Mouse (Mus musculus) liver, embryonic 15.5 days (tissue): ENCODE results near the gene Evl. TPM values are rescaled to one million over a fixed set of nuclear protein-coding genes. Genes with fewer than 3 reads are reported as not detected.

Experiments used
- ATAC-seq: fragments of 200-750 bp; cut with Nextera tagmentation; 2 replicates; pipeline ENCODE4 v1.8.0; 2017; ENCODE audit warnings: moderate number of reproducible peaks, mild to moderate bottlenecking, moderate library complexity; ENCODE audit not compliant: insufficient read depth
- H3K27ac ChIP-seq: fragments of 300-500 bp; sonication (generic); replicated peaks from 2 replicates; pipeline ENCODE4 v1.5.1; 2015; ENCODE audit warnings: mild to moderate bottlenecking, inconsistent platforms
- H3K27me3 ChIP-seq: fragments of 300-500 bp; sonication (generic); 2 replicates; pipeline ENCODE4 v1.6.1; 2015; ENCODE audit warnings: mild to moderate bottlenecking, inconsistent platforms
- H3K36me3 ChIP-seq: fragments of 300-500 bp; sonication (generic); replicated peaks from 2 replicates; pipeline ENCODE4 v1.6.1; 2015; ENCODE audit warnings: moderate library complexity, mild to moderate bottlenecking, inconsistent platforms
- H3K4me1 ChIP-seq: fragments of 300-500 bp; sonication (generic); replicated peaks from 2 replicates; pipeline ENCODE4 v1.6.1; 2015; ENCODE audit warnings: inconsistent platforms
- H3K4me2 ChIP-seq: fragments of 300-500 bp; sonication (generic); 2 replicates; pipeline ENCODE4 v1.6.1; 2015; ENCODE audit warnings: moderate library complexity, mild to moderate bottlenecking, inconsistent platforms
- H3K4me3 ChIP-seq: fragments of 300-500 bp; sonication (generic); replicated peaks from 2 replicates; pipeline ENCODE4 v1.5.1; 2015; ENCODE audit warnings: mild to moderate bottlenecking, inconsistent platforms
- H3K9ac ChIP-seq: fragments of 300-500 bp; sonication (generic); 2 replicates; pipeline ENCODE4 v1.6.1; 2015; ENCODE audit warnings: moderate library complexity, mild to moderate bottlenecking, inconsistent platforms
- H3K9me3 ChIP-seq: fragments of 300-500 bp; sonication (generic); replicated peaks from 2 replicates; pipeline ENCODE4 v1.6.1; 2016; ENCODE audit warnings: inconsistent platforms
- WGBS: fragments of 180-500 bp; shearing (Covaris S2); methylation state at CpG from one replicate; pipeline ENCODE4 v1.1.7; 2015; ENCODE audit warnings: mixed read lengths; ENCODE audit not compliant: insufficient replicate concordance; 5-methylcytosine and 5-hydroxymethylcytosine counted together
- polyA plus RNA-seq: library from polyadenylated mRNA; unstranded; fragments of >200 nt; fragmentation: Nextera tagmentation; extraction: Ambion mirVana; gene quantifications from 2 replicates; pipeline ENCODE4 v1.2.1, GENCODE M21; 2015

Evl gene
- polyA plus RNA-seq, 1 experiment from 2014 or later: 8.5 TPM

- Histone ChIP-seq H3K4me1 (no peaks in the 10 kb centered on the region), H3K27me3 (no peaks in the 10 kb centered on the region), H3K9ac (no peak overlapping the region), H3K9me3 (no peaks in the 10 kb centered on the region), H3K36me3 (no peaks in the 10 kb centered on the region), H3K4me3 (no peak overlapping the region), H3K4me2 (no peak overlapping the region), H3K27ac (no peak overlapping the region)
- no peak for ATAC-seq
- WGBS: 71% methylated on average over 7 of the region's 7 CpGs
Measured at GRCm38 (mm10) chr12:108619853-108620416, 65.4 kb downstream of the Evl start.

GRCm38 (mm10) chr12:108622406-108622805 is 67.9 kb downstream of the Evl start:
- Histone ChIP-seq H3K36me3 (no peaks in the 10 kb centered on the region), H3K27me3 (no peaks in the 10 kb centered on the region), H3K4me2 (no peak overlapping the region), H3K9me3 (no peaks in the 10 kb centered on the region), H3K4me3 (no peak overlapping the region), H3K27ac (no peak overlapping the region), H3K4me1 (no peaks in the 10 kb centered on the region), H3K9ac (no peak overlapping the region)
- no peak for ATAC-seq
- WGBS: 43% methylated on average over 5 of the region's 5 CpGs

GRCm38 (mm10) chr12:108629556-108629955 is 75.0 kb downstream of the Evl start:
- Histone ChIP-seq H3K4me2 (no peak overlapping the region), H3K9ac (no peak overlapping the region), H3K36me3 (no peaks in the 10 kb centered on the region), H3K9me3 (no peaks in the 10 kb centered on the region), H3K4me1 (peaks cover 45% of the 10 kb centered on the region), H3K4me3 (no peak overlapping the region), H3K27me3 (no peaks in the 10 kb centered on the region), H3K27ac (no peak overlapping the region)
- ATAC-seq: no peak
- 53% methylated on average over 1 of the region's 1 CpGs for WGBS

DNA sequence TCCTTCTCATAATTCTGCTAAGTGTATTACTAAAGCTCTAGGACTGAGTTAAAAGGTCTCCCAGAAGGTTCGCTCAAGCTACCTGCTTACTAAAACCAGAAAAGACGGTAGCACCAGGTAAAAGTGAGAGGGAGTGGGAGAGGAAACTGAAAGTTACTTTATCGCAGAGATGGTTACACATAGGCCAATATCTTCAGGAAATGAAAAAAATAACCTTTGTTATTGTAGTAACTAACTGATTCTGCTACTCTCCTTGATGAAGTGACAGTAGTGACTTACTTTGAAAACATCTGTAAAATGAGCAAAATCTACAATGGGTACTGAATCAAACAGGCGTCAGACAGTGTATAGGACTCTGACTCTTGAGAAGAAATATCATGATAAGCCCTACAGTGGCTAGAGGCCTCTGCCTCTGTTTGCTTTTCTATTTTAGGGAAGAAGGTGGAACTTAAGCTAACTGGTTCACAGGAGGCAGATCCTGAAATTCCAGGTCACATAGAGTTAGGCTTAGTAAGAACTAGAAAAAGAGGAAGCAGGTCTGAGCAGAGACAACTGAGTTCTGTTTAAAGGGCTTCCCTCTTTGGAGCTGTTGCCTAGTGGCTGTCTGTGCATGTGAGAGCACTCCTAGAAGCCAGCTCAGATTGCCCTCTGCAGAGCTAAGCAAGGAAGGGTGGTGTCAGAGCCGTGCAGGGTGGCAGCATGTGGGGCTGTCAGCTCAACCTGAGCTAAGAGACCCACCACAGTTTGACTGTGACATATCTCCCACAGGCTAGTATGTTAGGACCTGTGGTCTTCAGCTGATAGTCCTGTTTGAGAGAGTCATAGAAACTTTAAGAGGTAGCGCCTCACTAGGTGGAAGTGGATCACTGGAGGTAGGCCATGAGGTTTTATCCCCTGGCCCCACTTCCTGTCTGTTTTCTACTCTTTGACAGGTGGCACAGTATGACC is 76.5 kb downstream of the Evl start:
- Histone ChIP-seq H3K27me3 (no peaks in the 10 kb centered on the region), H3K27ac (0 out of 2 replicates have a peak overlapping the region, but pooled peaks have one; percentile 35), H3K36me3 (no peaks in the 10 kb centered on the region), H3K4me3 (no peak overlapping the region), H3K9me3 (no peaks in the 10 kb centered on the region), H3K9ac (no peak overlapping the region), H3K4me2 (no peak overlapping the region), H3K4me1 (peaks cover 52% of the 10 kb centered on the region)
- WGBS: 36% methylated on average over 6 of the region's 6 CpGs
- ATAC-seq: no peak

DNA sequence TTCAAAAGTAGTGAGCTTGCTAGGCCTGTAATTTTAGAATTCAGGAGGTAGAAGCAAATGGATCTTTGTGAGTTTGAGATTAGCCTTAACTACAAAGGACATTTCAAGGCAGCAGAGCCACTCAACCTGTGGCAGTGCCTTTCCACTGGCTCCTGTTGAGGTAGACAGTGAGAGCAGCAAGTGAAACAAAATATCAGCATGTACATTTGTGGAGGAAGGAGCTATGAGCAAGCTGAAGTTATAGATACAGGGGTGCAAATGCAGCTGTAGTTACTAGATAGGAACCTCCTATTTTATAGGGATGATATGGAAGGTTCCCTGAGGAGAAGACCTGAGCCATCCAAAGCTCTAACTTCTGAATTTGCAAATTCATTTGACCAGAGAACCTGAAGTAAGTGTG is 78.0 kb downstream of the Evl start:
- Histone ChIP-seq H3K9ac (no peak overlapping the region), H3K4me3 (no peak overlapping the region), H3K27ac (no peak overlapping the region), H3K27me3 (no peaks in the 10 kb centered on the region), H3K9me3 (no peaks in the 10 kb centered on the region), H3K4me2 (no peak overlapping the region), H3K4me1 (peaks cover 52% of the 10 kb centered on the region), H3K36me3 (no peaks in the 10 kb centered on the region)
- peak; percentile 36; the same call in 1 of the 2 replicates for ATAC-seq

DNA sequence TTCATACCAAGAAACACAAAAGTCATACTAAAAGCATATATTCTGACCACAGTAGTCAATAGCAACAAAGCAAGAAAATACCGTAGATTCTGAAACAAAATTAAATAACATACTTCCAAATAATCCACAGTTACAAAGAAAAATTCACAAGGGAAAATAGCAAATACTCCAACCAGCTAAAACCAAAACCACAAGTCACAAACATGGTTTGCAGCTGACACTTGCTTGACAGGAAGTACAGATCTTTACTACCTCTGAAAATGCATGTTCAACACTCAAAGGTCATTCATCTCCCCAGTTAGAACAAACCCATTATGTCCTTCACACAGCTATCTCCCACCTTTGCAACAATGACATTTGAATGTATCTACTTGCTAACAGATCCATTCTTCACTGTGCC is 79.5 kb downstream of the Evl start:
- Histone ChIP-seq H3K4me2 (no peak overlapping the region), H3K4me1 (peaks cover 50% of the 10 kb centered on the region), H3K36me3 (no peaks in the 10 kb centered on the region), H3K27me3 (no peaks in the 10 kb centered on the region), H3K9me3 (no peaks in the 10 kb centered on the region), H3K27ac (no peak overlapping the region), H3K9ac (no peak overlapping the region), H3K4me3 (no peak overlapping the region)
- WGBS: 64% methylated on average over 1 of the region's 1 CpGs
- no peak for ATAC-seq

DNA sequence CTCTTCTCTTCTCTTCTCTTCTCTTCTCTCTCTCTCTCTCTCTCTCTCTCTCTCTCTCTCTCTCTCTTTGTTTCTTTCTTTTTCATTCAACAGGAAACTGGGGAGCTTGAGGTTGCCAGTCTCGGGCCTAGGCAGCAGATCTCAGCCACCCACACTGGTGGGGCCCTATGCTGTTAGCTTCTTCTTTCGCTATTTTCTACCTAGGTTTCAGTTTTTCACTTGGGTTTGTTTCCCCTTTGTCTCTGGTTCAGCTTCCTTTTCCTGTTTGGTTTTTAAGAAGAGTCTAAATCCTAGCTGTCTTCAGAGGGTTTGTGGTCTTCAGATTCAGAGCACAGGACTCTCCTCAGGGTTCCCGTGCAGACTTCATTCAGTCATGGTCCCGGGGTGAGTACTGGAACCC is 81.0 kb downstream of the Evl start:
- no peak overlapping the region for H3K4me2 ChIP-seq
- no peaks in the 10 kb centered on the region for H3K36me3 ChIP-seq
- 21% methylated on average over 4 of the region's 4 CpGs for WGBS
- H3K4me3 ChIP-seq: peak overlapping the region; percentile 15
- peaks cover 38% of the 10 kb centered on the region for H3K4me1 ChIP-seq
- peak overlapping the region; percentile 41 for H3K27ac ChIP-seq
- ATAC-seq: no peak
- no peak overlapping the region for H3K9ac ChIP-seq
- no peaks in the 10 kb centered on the region for H3K9me3 ChIP-seq
- no peaks in the 10 kb centered on the region for H3K27me3 ChIP-seq

DNA sequence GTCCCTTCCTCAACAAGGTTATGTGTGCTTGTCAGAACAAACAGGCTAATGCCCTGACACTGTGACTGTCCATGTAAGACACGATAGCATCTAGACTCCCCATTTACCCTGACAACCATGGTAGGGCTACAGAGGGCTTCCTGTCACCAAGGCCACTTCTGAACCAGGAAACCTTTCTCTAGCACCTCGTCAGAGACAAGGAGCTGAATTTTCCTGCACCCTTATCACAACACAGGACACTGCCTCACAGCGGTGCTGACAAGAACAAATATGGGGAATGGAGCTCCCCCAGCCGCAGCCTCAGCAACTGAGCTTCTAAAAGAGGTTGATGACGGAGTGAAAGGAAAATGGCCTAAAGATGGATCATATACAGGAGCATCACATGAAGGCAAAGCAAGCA is 82.9 kb downstream of the Evl start:
- no peak for ATAC-seq
- Histone ChIP-seq H3K27me3 (no peaks in the 10 kb centered on the region), H3K4me3 (no peak overlapping the region; the same call in 1 of the 2 replicates), H3K4me2 (no peak overlapping the region), H3K4me1 (peaks cover 18% of the 10 kb centered on the region), H3K36me3 (no peaks in the 10 kb centered on the region), H3K9me3 (no peaks in the 10 kb centered on the region), H3K9ac (no peak overlapping the region), H3K27ac (no peak overlapping the region)
- WGBS: 49% methylated on average over 5 of the region's 5 CpGs

DNA sequence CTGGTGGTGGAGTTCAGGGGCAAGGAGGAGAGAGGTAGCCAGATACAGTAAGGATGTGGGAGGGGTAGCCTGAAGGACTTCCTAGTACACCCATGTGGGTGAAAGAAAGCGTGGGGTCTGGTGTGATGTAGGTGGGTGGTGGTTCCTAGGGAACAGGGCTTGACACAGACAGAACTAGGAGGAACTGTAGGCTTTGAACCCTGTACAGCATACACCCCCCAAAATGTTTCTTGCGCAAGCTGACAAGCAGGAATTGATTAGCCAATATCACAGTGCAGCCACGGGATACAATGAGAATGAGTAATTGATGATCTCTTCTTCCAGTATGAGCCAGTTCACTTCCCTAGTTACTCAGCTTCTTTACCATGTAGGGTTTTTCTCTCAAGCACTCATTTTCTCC is 84.6 kb downstream of the Evl start:
- no peak overlapping the region for H3K4me2 ChIP-seq
- 58% methylated on average over 3 of the region's 3 CpGs for WGBS
- H3K27me3 ChIP-seq: no peaks in the 10 kb centered on the region
- H3K36me3 ChIP-seq: no peaks in the 10 kb centered on the region
- H3K9me3 ChIP-seq: no peaks in the 10 kb centered on the region
- H3K27ac ChIP-seq: no peak overlapping the region
- H3K4me1 ChIP-seq: peaks cover 14% of the 10 kb centered on the region
- no peak; the same call in 1 of the 2 replicates for ATAC-seq
- no peak overlapping the region for H3K9ac ChIP-seq
- H3K4me3 ChIP-seq: no peak overlapping the region

- Histone ChIP-seq H3K4me3 (no peak overlapping the region), H3K27ac (no peak overlapping the region), H3K9ac (no peak overlapping the region), H3K9me3 (no peaks in the 10 kb centered on the region), H3K36me3 (no peaks in the 10 kb centered on the region), H3K27me3 (no peaks in the 10 kb centered on the region), H3K4me2 (no peak overlapping the region), H3K4me1 (peaks cover 4% of the 10 kb centered on the region; the same call in 1 of the 2 replicates)
- ATAC-seq: no peak
- WGBS: 69% methylated on average over 3 of the region's 3 CpGs
Measured at GRCm38 (mm10) chr12:108642019-108642418, 87.5 kb downstream of the Evl start.

DNA sequence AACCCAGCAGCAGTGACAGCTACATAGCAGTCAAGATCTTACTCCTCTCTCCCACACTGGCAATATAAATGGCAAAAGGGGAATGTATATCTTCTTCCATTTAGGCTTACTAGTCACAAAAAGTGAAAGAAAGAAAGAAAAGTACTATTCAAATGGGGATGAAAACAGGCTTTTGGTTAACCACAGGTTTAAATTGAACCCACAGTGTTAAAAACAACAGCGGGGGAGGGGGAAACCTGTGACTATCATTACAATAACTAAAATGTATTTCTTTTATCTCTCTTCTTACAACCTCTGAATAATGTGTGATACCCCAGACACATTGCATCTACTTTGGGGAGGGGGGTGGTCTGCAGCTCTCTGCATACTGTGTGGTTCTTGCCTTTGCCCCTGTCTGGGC is 91.7 kb downstream of the Evl start:
- Histone ChIP-seq H3K9ac (no peak overlapping the region), H3K4me2 (no peak overlapping the region), H3K4me1 (no peaks in the 10 kb centered on the region; the same call in 1 of the 2 replicates), H3K9me3 (no peaks in the 10 kb centered on the region), H3K36me3 (no peaks in the 10 kb centered on the region), H3K27ac (no peak overlapping the region), H3K27me3 (no peaks in the 10 kb centered on the region), H3K4me3 (no peak overlapping the region)
- ATAC-seq: no peak
- WGBS: 53% methylated on average over 1 of the region's 1 CpGs
